Mouse (Mus musculus) megakaryocyte progenitor cell, adult 5-6 weeks (primary cell): ENCODE data around the gene Ice2. TPM values are rescaled to one million over a fixed set of nuclear protein-coding genes. Genes with fewer than 3 reads are reported as not detected.

Experiments used
- ATAC-seq: replicated peaks from 2 replicates; pipeline ENCODE4 v1.8.0; 2016; ENCODE audit warnings: mild to moderate bottlenecking, moderate TSS enrichment, inconsistent platforms; ENCODE audit not compliant: poor library complexity
- total RNA-seq, 2 experiments: library from RNA; stranded (forward) in 1 of 2; stranded (reverse) in 1 of 2; fragments of 157-497, 149-512 nt in 1 of 2; fragments of 200-1000 nt in 1 of 2; gene quantifications; 2 replicates each; pipeline versions ENCODE4 v1.2.3 to v1.2.4; 2015 to 2017

The Ice2 gene
- total RNA-seq, 2 experiments from 2014 or later, result 18.9 to 31.1 TPM

GRCm38 (mm10) chr9:69398453-69398850 is 746 bp downstream of the Ice2 start:
- ATAC-seq, result peak; percentile 14; the same call in 1 of the 2 replicates

GRCm38 (mm10) chr9:69404671-69405070 is 7.0 kb downstream of the Ice2 start:
- ATAC-seq, result no peak

GRCm38 (mm10) chr9:69419476-69419875 is 21.8 kb downstream of the Ice2 start:
- no peak for ATAC-seq

GRCm38 (mm10) chr9:69430531-69430930 is 32.8 kb downstream of the Ice2 start:
- no peak for ATAC-seq

GRCm38 (mm10) chr9:69431863-69432555 is 34.3 kb downstream of the Ice2 start:
- no peak for ATAC-seq

GRCm38 (mm10) chr9:69435194-69435593 is 37.5 kb downstream of the Ice2 start:
- no peak for ATAC-seq

GRCm38 (mm10) chr9:69435662-69436061 is 38.0 kb downstream of the Ice2 start:
- ATAC-seq, result no peak

- peak; percentile 86 for ATAC-seq
Measured at GRCm38 (mm10) chr9:69439805-69440357, 42.2 kb downstream of the Ice2 start.

GRCm38 (mm10) chr9:69442471-69443038 is 44.8 kb downstream of the Ice2 start:
- ATAC-seq, result peak; percentile 66

- no peak for ATAC-seq
Measured at GRCm38 (mm10) chr9:69443203-69443602, 45.5 kb downstream of the Ice2 start.

- ATAC-seq, result no peak
Measured at GRCm38 (mm10) chr9:69448801-69449200, 51.1 kb downstream of the Ice2 start.

- no peak for ATAC-seq
Measured at GRCm38 (mm10) chr9:69450636-69451035, 52.9 kb downstream of the Ice2 start.

- no peak for ATAC-seq
Measured at GRCm38 (mm10) chr9:69451886-69452810, 54.4 kb downstream of the Ice2 start.

GRCm38 (mm10) chr9:69453066-69453900 is 55.6 kb downstream of the Ice2 start, which contains the start of gene Anxa2:
Gene Anxa2, plus strand, starts transcription at chr9:69453620.
- peak; percentile 65 for ATAC-seq

- ATAC-seq, result peak; percentile 64
Measured at GRCm38 (mm10) chr9:69453901-69454666, 56.4 kb downstream of the Ice2 start.

- no peak for ATAC-seq
Measured at GRCm38 (mm10) chr9:69454691-69455090, 57.0 kb downstream of the Ice2 start.

- ATAC-seq, result no peak
Measured at GRCm38 (mm10) chr9:69455391-69455790, 57.7 kb downstream of the Ice2 start.

GRCm38 (mm10) chr9:69456406-69457075 is 58.8 kb downstream of the Ice2 start:
- ATAC-seq, result no peak

GRCm38 (mm10) chr9:69457143-69457542 is 59.4 kb downstream of the Ice2 start:
- ATAC-seq, result no peak
